Mouse (Mus musculus): ENCODE data around the gene Kcnab2.

DNA sequence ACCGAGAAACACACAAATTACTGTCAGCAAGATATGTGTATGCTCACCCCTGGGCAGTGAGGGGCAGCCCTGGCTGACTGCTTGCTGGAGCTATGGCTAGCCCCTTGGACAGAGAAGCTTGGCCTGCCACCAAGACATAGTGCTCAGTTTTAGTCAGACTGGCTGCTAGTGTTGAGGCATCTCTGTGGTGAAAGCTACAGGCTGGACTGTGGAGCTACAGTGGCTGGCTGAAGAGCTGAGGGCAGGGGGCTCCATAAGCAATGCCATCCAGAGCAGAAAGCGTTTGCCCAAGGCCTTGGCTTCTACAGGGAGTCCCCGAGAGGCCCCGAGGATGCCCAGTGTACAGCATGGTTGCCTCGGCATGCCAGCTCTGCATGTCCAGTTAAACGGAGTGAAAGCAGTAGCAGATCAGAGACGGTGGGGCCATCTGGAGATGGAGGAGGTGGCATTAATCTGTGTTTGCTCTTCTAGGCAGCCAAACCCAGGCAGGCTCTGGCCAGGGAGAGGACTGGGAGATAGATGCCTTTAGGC, 71.9 kb downstream of the Kcnab2 start:
- TF ChIP-seq CTCF (IDR thresholded peaks at IDR 0.05; ENCODE audit: borderline replicate concordance, control insufficient read depth, extremely low read depth, insufficient read depth, low read length, poor library complexity): no peak
- TF ChIP-seq POLR2A (IDR thresholded peaks at IDR 0.05; ENCODE audit: control insufficient read depth, extremely low read depth, insufficient read depth, low read length, poor library complexity): no peak
